Mouse (Mus musculus): Measurements from ENCODE around the gene Spata16. TPM values are rescaled to one million over a fixed set of nuclear protein-coding genes. Genes with fewer than 3 reads are reported as not detected.

The Spata16 gene
- total and polyA plus RNA-seq, 3 experiments = not detected

- Histone ChIP-seq H3K27me3 (replicated peaks) (no peaks in the 10 kb centered on the region), H3K9ac (ENCODE audit: insufficient read depth, low read depth) (no peak overlapping the region), H3K79me2 (replicated peaks; ENCODE audit: control insufficient read depth, extremely low read depth, insufficient read depth, poor library complexity, severe bottlenecking) (no peaks in the 10 kb centered on the region), H3K4me3 (replicated peaks in 1 of 3; ENCODE audit: low read depth in 2 of 3, low read length in 2 of 3, poor library complexity in 1 of 3) (no peak overlapping the region), H3K36me3 (replicated peaks in 1 of 2; ENCODE audit: control insufficient read depth in 1 of 2, insufficient read depth in 1 of 2, low read length in 1 of 2) (no peaks in the 10 kb centered on the region), H3K27ac (ENCODE audit: insufficient read depth, low read depth) (no peak overlapping the region), H3K9me3 (replicated peaks; ENCODE audit: low read length) (no peaks in the 10 kb centered on the region), H3K4me2 (ENCODE audit: insufficient read depth, low read depth, poor library complexity, severe bottlenecking) (no peak overlapping the region), H3K4me1 (ENCODE audit: control insufficient read depth in 1 of 2, insufficient read depth in 2 of 2) (no peaks in the 10 kb centered on the region)
- TF ChIP-seq SMC3 (IDR thresholded peaks at IDR 0.05; ENCODE audit: low read depth, low read length) = no peak
- no peak for DNase-seq (ENCODE audit: extremely low read depth)
- dilution Hi-C loops (cut with MboI; ENCODE audit: extremely low pct_ligation_motif_present, extremely low pct_unique_long_range_greater_than_20kb, low sequenced_read_pairs) = no loop called here
- in situ Hi-C loops (cut with MboI; ENCODE audit: low pct_ligation_motif_present, low pct_unique_long_range_greater_than_20kb, low sequenced_read_pairs) = no loop called here
Observed at GRCm38 (mm10) chr3:26814307-26814706, 176.9 kb downstream of the Spata16 start.

GRCm38 (mm10) chr3:26815764-26816163 is 178.3 kb downstream of the Spata16 start:
- H3K36me3 ChIP-seq (replicated peaks in 1 of 2; ENCODE audit: control insufficient read depth in 1 of 2, insufficient read depth in 1 of 2, low read length in 1 of 2) = no peaks in the 10 kb centered on the region

GRCm38 (mm10) chr3:26819398-26819797 is 182.0 kb downstream of the Spata16 start:
- in situ Hi-C loops (cut with MboI; ENCODE audit: low pct_ligation_motif_present, low pct_unique_long_range_greater_than_20kb, low sequenced_read_pairs) = no loop called here
- no peaks in the 10 kb centered on the region for H3K79me2 ChIP-seq (replicated peaks; ENCODE audit: control insufficient read depth, extremely low read depth, insufficient read depth, poor library complexity, severe bottlenecking)
- no peak overlapping the region for H3K27ac ChIP-seq (ENCODE audit: insufficient read depth, low read depth)
- H3K4me2 ChIP-seq (ENCODE audit: insufficient read depth, low read depth, poor library complexity, severe bottlenecking) = no peak overlapping the region
- no peak overlapping the region for H3K4me3 ChIP-seq (replicated peaks in 1 of 3; ENCODE audit: low read depth in 2 of 3, low read length in 2 of 3, poor library complexity in 1 of 3)
- no peaks in the 10 kb centered on the region for H3K27me3 ChIP-seq (replicated peaks)
- DNase-seq (ENCODE audit: extremely low read depth) = no peak
- no peaks in the 10 kb centered on the region for H3K36me3 ChIP-seq (replicated peaks in 1 of 2; ENCODE audit: control insufficient read depth in 1 of 2, insufficient read depth in 1 of 2, low read length in 1 of 2)
- H3K9ac ChIP-seq (ENCODE audit: insufficient read depth, low read depth) = no peak overlapping the region
- dilution Hi-C loops (cut with MboI; ENCODE audit: extremely low pct_ligation_motif_present, extremely low pct_unique_long_range_greater_than_20kb, low sequenced_read_pairs) = no loop called here
- peaks cover 0 to 3% of the 10 kb centered on the region in 2 experiments; a peak in 1 of 4 replicates for H3K4me1 ChIP-seq (ENCODE audit: control insufficient read depth in 1 of 2, insufficient read depth in 2 of 2)
- TF ChIP-seq HCFC1 (IDR thresholded peaks at IDR 0.05; ENCODE audit: low read depth, low read length) (no peak), RAD21 (IDR thresholded peaks at IDR 0.05; ENCODE audit: low read depth, low read length) (no peak), CHD1 (IDR thresholded peaks at IDR 0.05; ENCODE audit: low read depth, low read length) (no peak), SMC3 (IDR thresholded peaks at IDR 0.05; ENCODE audit: low read depth, low read length) (no peak), TCF12 (IDR thresholded peaks at IDR 0.05; ENCODE audit: low read depth, low read length) (no peak), ETS1 (conservative IDR thresholded peaks at IDR 0.05; ENCODE audit: low read depth, low read length) (no peak), ZKSCAN1 (IDR thresholded peaks at IDR 0.05; ENCODE audit: borderline replicate concordance, low read depth, low read length) (no peak), PAX5 (IDR thresholded peaks at IDR 0.05; ENCODE audit: low read length) (no peak), MAX (IDR thresholded peaks at IDR 0.05; ENCODE audit: low read length) (no peak), ZNF384 (IDR thresholded peaks at IDR 0.05; ENCODE audit: low read depth, low read length) (no peak), NRF1 (IDR thresholded peaks at IDR 0.05; ENCODE audit: low read depth, low read length) (no peak)
- no peaks in the 10 kb centered on the region for H3K9me3 ChIP-seq (replicated peaks; ENCODE audit: low read length)

More at GRCm38 (mm10) chr3:26815764-26816163, 178.3 kb downstream of the Spata16 start:
- no peak overlapping the region for H3K27ac ChIP-seq (ENCODE audit: insufficient read depth, low read depth)
- H3K4me3 ChIP-seq (replicated peaks in 1 of 3; ENCODE audit: low read depth in 2 of 3, low read length in 2 of 3, poor library complexity in 1 of 3) = no peak overlapping the region
- H3K9ac ChIP-seq (ENCODE audit: insufficient read depth, low read depth) = no peak overlapping the region
- dilution Hi-C loops (cut with MboI; ENCODE audit: extremely low pct_ligation_motif_present, extremely low pct_unique_long_range_greater_than_20kb, low sequenced_read_pairs) = no loop called here
- H3K27me3 ChIP-seq (replicated peaks) = no peaks in the 10 kb centered on the region
- H3K4me2 ChIP-seq (ENCODE audit: insufficient read depth, low read depth, poor library complexity, severe bottlenecking) = no peak overlapping the region
- no peaks in the 10 kb centered on the region for H3K79me2 ChIP-seq (replicated peaks; ENCODE audit: control insufficient read depth, extremely low read depth, insufficient read depth, poor library complexity, severe bottlenecking)
- H3K9me3 ChIP-seq (replicated peaks; ENCODE audit: low read length) = no peaks in the 10 kb centered on the region
- in situ Hi-C loops (cut with MboI; ENCODE audit: low pct_ligation_motif_present, low pct_unique_long_range_greater_than_20kb, low sequenced_read_pairs) = no loop called here
- no peak for DNase-seq (ENCODE audit: extremely low read depth)
- H3K4me1 ChIP-seq (ENCODE audit: control insufficient read depth in 1 of 2, insufficient read depth in 2 of 2) = no peaks in the 10 kb centered on the region
- TF ChIP-seq MAFK (IDR thresholded peaks at IDR 0.05; ENCODE audit: insufficient replicate concordance, low read length) (no peak), ETS1 (conservative IDR thresholded peaks at IDR 0.05; ENCODE audit: low read depth, low read length) (no peak), POLR2AphosphoS2 (IDR thresholded peaks at IDR 0.05; ENCODE audit: low read depth, low read length) (no peak), TBP (conservative IDR thresholded peaks at IDR 0.05; ENCODE audit: low read depth, low read length) (no peak), HCFC1 (IDR thresholded peaks at IDR 0.05; ENCODE audit: low read depth, low read length) (no peak), JUND (conservative IDR thresholded peaks at IDR 0.05; ENCODE audit: low read depth, low read length) (no peak), GABPA (IDR thresholded peaks at IDR 0.05; ENCODE audit: insufficient replicate concordance, low read depth, low read length) (no peak), MAZ (IDR thresholded peaks at IDR 0.05; ENCODE audit: low read depth, low read length) (no peak), JUN (IDR thresholded peaks at IDR 0.05; ENCODE audit: insufficient read depth, low read depth, low read length) (no peak), TCF12 (IDR thresholded peaks at IDR 0.05; ENCODE audit: low read depth, low read length) (no peak), ZKSCAN1 (IDR thresholded peaks at IDR 0.05; ENCODE audit: borderline replicate concordance, low read depth, low read length) (no peak), RCOR1 (conservative IDR thresholded peaks at IDR 0.05; ENCODE audit: low read depth, low read length) (no peak), BHLHE40 (IDR thresholded peaks at IDR 0.05; ENCODE audit: low read depth, low read length) (no peak), RAD21 (IDR thresholded peaks at IDR 0.05; ENCODE audit: low read depth, low read length) (no peak), SMC3 (IDR thresholded peaks at IDR 0.05; ENCODE audit: low read depth, low read length) (no peak), KAT2A (IDR thresholded peaks at IDR 0.05; ENCODE audit: insufficient replicate concordance, low read length) (no peak), IRF4 (IDR thresholded peaks at IDR 0.05; ENCODE audit: low read depth, low read length) (no peak), ELF1 (IDR thresholded peaks at IDR 0.05; ENCODE audit: low read depth, low read length) (no peak)

Measured in CH12.LX (cell line).